Mouse (Mus musculus) limb, embryonic 12.5 days (tissue): ENCODE data around the gene Calr3. TPM values are rescaled to one million over a fixed set of nuclear protein-coding genes. Genes with fewer than 3 reads are reported as not detected.
A peak's percentile ranks its signal among the peaks of the same experiment; 100 is the strongest.

Source experiments
- ATAC-seq: fragments of 200-750 bp; cut with Nextera tagmentation; 2 replicates; pipeline ENCODE4 v1.8.0; 2017; ENCODE audit warnings: low read depth, moderate TSS enrichment; ENCODE audit not compliant: insufficient number of reproducible peaks, insufficient read depth, low FRiP score, low TSS enrichment
- H3K27ac ChIP-seq: fragments of 300-500 bp; sonication (generic); 2 replicates; pipeline ENCODE4 v1.5.1; 2016; ENCODE audit warnings: mild to moderate bottlenecking, moderate library complexity
- H3K27me3 ChIP-seq: fragments of 300-500 bp; sonication (generic); 2 replicates; pipeline ENCODE4 v1.6.1; 2016; ENCODE audit warnings: mild to moderate bottlenecking, moderate library complexity
- H3K36me3 ChIP-seq: fragments of 300-500 bp; sonication (generic); 2 replicates; pipeline ENCODE4 v1.6.1; 2016; ENCODE audit warnings: mild to moderate bottlenecking, moderate library complexity
- H3K4me1 ChIP-seq: fragments of 300-500 bp; sonication (generic); replicated peaks from 2 replicates; pipeline ENCODE4 v1.6.1; 2016
- H3K4me2 ChIP-seq: fragments of 300-500 bp; sonication (generic); 2 replicates; pipeline ENCODE4 v1.6.1; 2016; ENCODE audit warnings: mild to moderate bottlenecking, moderate library complexity
- H3K4me3 ChIP-seq: fragments of 300-500 bp; sonication (generic); replicated peaks from 2 replicates; pipeline ENCODE4 v1.5.1; 2016; ENCODE audit warnings: mild to moderate bottlenecking
- H3K9ac ChIP-seq: fragments of 300-500 bp; sonication (generic); replicated peaks from 2 replicates; pipeline ENCODE4 v1.6.1; 2016; ENCODE audit warnings: mild to moderate bottlenecking, moderate library complexity
- H3K9me3 ChIP-seq: fragments of 300-500 bp; sonication (generic); 2 replicates; pipeline ENCODE4 v1.6.1; 2016; ENCODE audit warnings: mild to moderate bottlenecking, moderate library complexity
- WGBS: fragments of 180-500 bp; shearing (Covaris S2); methylation state at CpG from one replicate; pipeline ENCODE4 v1.1.7; 2016; 5-methylcytosine and 5-hydroxymethylcytosine counted together
- polyA plus RNA-seq: library from polyadenylated mRNA; unstranded; fragments of >200 nt; fragmentation: Nextera tagmentation; extraction: Ambion mirVana; gene quantifications from 2 replicates; pipeline ENCODE4 v1.2.1, GENCODE M21; 2016

Calr3 gene
- polyA plus RNA-seq = 0.78 and 1.6 TPM in 2 replicates

GRCm38 (mm10) chr8:72443338-72443993 is at the start of gene Calr3, which contains the start of gene 1700030K09Rik:
Calr3 (minus strand) TSS chr8:72443870.
1700030K09Rik (plus strand) TSS chr8:72443880.
- Histone ChIP-seq H3K4me2 (peak within 1 kb of the TSS; percentile 65), H3K4me1 (peaks cover 5% of the 10 kb centered on the region), H3K36me3 (peaks cover 14% of the 10 kb centered on the region), H3K27ac (peak within 1 kb of the TSS; percentile 41; the same call in 1 of the 2 replicates), H3K27me3 (no peaks in the 10 kb centered on the region), H3K4me3 (peak within 1 kb of the TSS; percentile 46), H3K9ac (peak within 1 kb of the TSS; percentile 68), H3K9me3 (no peaks in the 10 kb centered on the region)
- WGBS = 6% methylated on average over 34 of the region's 34 CpGs
- peak; percentile 97 for ATAC-seq

GRCm38 (mm10) chr8:72493381-72493780 is 49.7 kb upstream of the Calr3 start:
- peak overlapping the region; percentile 68 for H3K9ac ChIP-seq
- H3K27me3 ChIP-seq = no peaks in the 10 kb centered on the region
- peak overlapping the region; percentile 96 for H3K4me3 ChIP-seq
- peak overlapping the region; percentile 79 for H3K4me2 ChIP-seq
- H3K9me3 ChIP-seq = no peaks in the 10 kb centered on the region
- ATAC-seq = no peak
- H3K4me1 ChIP-seq = peaks cover 24% of the 10 kb centered on the region
- peaks cover 52% of the 10 kb centered on the region for H3K36me3 ChIP-seq
- H3K27ac ChIP-seq = peak overlapping the region; percentile 57; the same call in 1 of the 2 replicates
- WGBS = 12% methylated on average over 8 of the region's 8 CpGs

GRCm38 (mm10) chr8:72492622-72493081 is 49.0 kb upstream of the Calr3 start:
- peak overlapping the region; percentile 79 for H3K4me2 ChIP-seq
- H3K9me3 ChIP-seq = no peaks in the 10 kb centered on the region
- WGBS = 0% methylated on average over 56 of the region's 56 CpGs
- H3K9ac ChIP-seq = peak overlapping the region; percentile 84
- peaks cover 56% of the 10 kb centered on the region for H3K36me3 ChIP-seq
- no peaks in the 10 kb centered on the region for H3K27me3 ChIP-seq
- H3K4me3 ChIP-seq = peak overlapping the region; percentile 96
- peak overlapping the region; percentile 57; the same call in 1 of the 2 replicates for H3K27ac ChIP-seq
- peaks cover 24% of the 10 kb centered on the region for H3K4me1 ChIP-seq
- peak; percentile 97 for ATAC-seq

GRCm38 (mm10) chr8:72491680-72492621 is 48.3 kb upstream of the Calr3 start, which contains the start of gene Slc35e1:
Slc35e1 (minus strand) TSS chr8:72492614.
- no peaks in the 10 kb centered on the region for H3K9me3 ChIP-seq
- WGBS = under 1% methylated on average over 97 of the region's 98 CpGs
- ATAC-seq = peak; percentile 60
- peaks cover 56% of the 10 kb centered on the region for H3K36me3 ChIP-seq
- peaks cover 24% of the 10 kb centered on the region for H3K4me1 ChIP-seq
- peak within 1 kb of the TSS; percentile 92 for H3K4me2 ChIP-seq
- H3K4me3 ChIP-seq = peak within 1 kb of the TSS; percentile 96
- peak within 1 kb of the TSS; percentile 84 for H3K9ac ChIP-seq
- peak within 1 kb of the TSS; percentile 72 for H3K27ac ChIP-seq
- no peaks in the 10 kb centered on the region for H3K27me3 ChIP-seq

GRCm38 (mm10) chr8:72491017-72491416 is 47.3 kb upstream of the Calr3 start:
- 89% methylated on average over 2 of the region's 2 CpGs for WGBS
- no peak for ATAC-seq
- H3K4me3 ChIP-seq = peak overlapping the region; percentile 96

GRCm38 (mm10) chr8:72487014-72487413 is 43.3 kb upstream of the Calr3 start:
- no peak overlapping the region for H3K4me2 ChIP-seq
- ATAC-seq = no peak

More at GRCm38 (mm10) chr8:72491017-72491416, 47.3 kb upstream of the Calr3 start:
- Histone ChIP-seq H3K36me3 (peaks cover 56% of the 10 kb centered on the region), H3K27me3 (no peaks in the 10 kb centered on the region), H3K4me1 (peaks cover 24% of the 10 kb centered on the region), H3K9ac (0 out of 2 replicates have a peak overlapping the region, but pooled peaks have one; percentile 84), H3K27ac (no peak overlapping the region), H3K9me3 (no peaks in the 10 kb centered on the region), H3K4me2 (peak overlapping the region; percentile 92)

GRCm38 (mm10) chr8:72485456-72486199 is 42.0 kb upstream of the Calr3 start:
- H3K9me3 ChIP-seq = no peaks in the 10 kb centered on the region
- peaks cover 89% of the 10 kb centered on the region for H3K36me3 ChIP-seq
- no peak overlapping the region for H3K9ac ChIP-seq
- no peak overlapping the region for H3K4me3 ChIP-seq
- no peak overlapping the region for H3K4me2 ChIP-seq
- 88% methylated on average over 6 of the region's 6 CpGs for WGBS
- H3K4me1 ChIP-seq = 0 out of 2 replicates have a peak, but pooled peaks cover 2% of the 10 kb centered on the region
- ATAC-seq = no peak
- no peaks in the 10 kb centered on the region for H3K27me3 ChIP-seq
- no peak overlapping the region for H3K27ac ChIP-seq

More at GRCm38 (mm10) chr8:72487014-72487413, 43.3 kb upstream of the Calr3 start:
- H3K36me3 ChIP-seq = peaks cover 76% of the 10 kb centered on the region
- no peaks in the 10 kb centered on the region for H3K9me3 ChIP-seq
- no peak overlapping the region for H3K27ac ChIP-seq
- peaks cover 13% of the 10 kb centered on the region for H3K4me1 ChIP-seq
- no peaks in the 10 kb centered on the region for H3K27me3 ChIP-seq
- no peak overlapping the region for H3K4me3 ChIP-seq
- no peak overlapping the region for H3K9ac ChIP-seq

GRCm38 (mm10) chr8:72474826-72475546 is 31.3 kb upstream of the Calr3 start, which contains the start of gene Cherp:
Cherp (minus strand) TSS chr8:72475226.
- Histone ChIP-seq H3K4me3 (peak within 1 kb of the TSS; percentile 89), H3K4me1 (peaks cover 18% of the 10 kb centered on the region), H3K9ac (peak within 1 kb of the TSS; percentile 84), H3K4me2 (peak within 1 kb of the TSS; percentile 98), H3K27ac (peak within 1 kb of the TSS; percentile 83), H3K27me3 (no peaks in the 10 kb centered on the region), H3K9me3 (0 out of 2 replicates have a peak, but pooled peaks cover 3% of the 10 kb centered on the region), H3K36me3 (peaks cover 49% of the 10 kb centered on the region)
- WGBS = under 1% methylated on average over 80 of the region's 80 CpGs
- ATAC-seq = peak; percentile 93

- peaks cover 78% of the 10 kb centered on the region for H3K36me3 ChIP-seq
- peaks cover 10% of the 10 kb centered on the region for H3K4me1 ChIP-seq
- H3K9me3 ChIP-seq = no peaks in the 10 kb centered on the region
- H3K9ac ChIP-seq = no peak overlapping the region
- H3K4me3 ChIP-seq = no peak overlapping the region
- WGBS = 91% methylated on average over 7 of the region's 7 CpGs
- no peak for ATAC-seq
- no peaks in the 10 kb centered on the region for H3K27me3 ChIP-seq
- H3K27ac ChIP-seq = no peak overlapping the region
- no peak overlapping the region for H3K4me2 ChIP-seq
These were observed 27.0 kb upstream of the Calr3 start for GRCm38 (mm10) chr8:72470684-72471083.

- Histone ChIP-seq H3K36me3 (peaks cover 85% of the 10 kb centered on the region), H3K4me2 (no peak overlapping the region), H3K27ac (no peak overlapping the region), H3K4me1 (peaks cover 9% of the 10 kb centered on the region), H3K4me3 (no peak overlapping the region), H3K9ac (no peak overlapping the region), H3K27me3 (no peaks in the 10 kb centered on the region), H3K9me3 (no peaks in the 10 kb centered on the region)
- WGBS = 93% methylated on average over 8 of the region's 8 CpGs
- no peak for ATAC-seq
These were observed 26.3 kb upstream of the Calr3 start for GRCm38 (mm10) chr8:72469984-72470383.
